Mouse (Mus musculus) intestine, postnatal 0 days (tissue): ENCODE measurements around the gene Olfr357. TPM values are rescaled to one million over a fixed set of nuclear protein-coding genes. Genes with fewer than 3 reads are reported as not detected.

Source experiments
- ATAC-seq: fragments of 200-750 bp; cut with Nextera tagmentation; 2 replicates; pipeline ENCODE4 v1.8.0; 2017; ENCODE audit warnings: mild to moderate bottlenecking, moderate TSS enrichment, moderate library complexity
- H3K27ac ChIP-seq: fragments of 300-500 bp; sonication (generic); 2 replicates; pipeline ENCODE4 v1.5.1; 2014; ENCODE audit warnings: mild to moderate bottlenecking, low read depth, low read length, moderate library complexity
- H3K27me3 ChIP-seq: fragments of 300-500 bp; sonication (generic); replicated peaks from 2 replicates; pipeline ENCODE4 v1.6.1; 2014; ENCODE audit warnings: low read length, mixed read lengths; ENCODE audit not compliant: control insufficient read depth, insufficient read depth
- H3K36me3 ChIP-seq: fragments of 300-500 bp; sonication (generic); 2 replicates; pipeline ENCODE4 v1.6.1; 2014; ENCODE audit warnings: mild to moderate bottlenecking, moderate library complexity; ENCODE audit not compliant: control insufficient read depth, insufficient read depth
- H3K4me1 ChIP-seq: fragments of 300-500 bp; sonication (generic); replicated peaks from 2 replicates; pipeline ENCODE4 v1.6.1; 2014; ENCODE audit warnings: antibody characterized with exemption, low read length, mixed read lengths; ENCODE audit not compliant: control insufficient read depth, insufficient read depth
- H3K4me2 ChIP-seq: fragments of 300-500 bp; sonication (generic); replicated peaks from 2 replicates; pipeline ENCODE4 v1.6.1; 2014; ENCODE audit warnings: low read depth, mild to moderate bottlenecking, moderate library complexity
- H3K4me3 ChIP-seq: fragments of 300-500 bp; sonication (generic); 2 replicates; pipeline ENCODE4 v1.5.1; 2014; ENCODE audit warnings: low read depth, low read length
- H3K9ac ChIP-seq: fragments of 300-500 bp; sonication (generic); 2 replicates; pipeline ENCODE4 v1.6.1; 2014; ENCODE audit warnings: mild to moderate bottlenecking, low read depth, low read length
- H3K9me3 ChIP-seq: fragments of 300-500 bp; sonication (generic); 2 replicates; pipeline ENCODE4 v1.6.1; 2016; ENCODE audit warnings: mixed run types; ENCODE audit not compliant: control insufficient read depth
- CTCF ChIP-seq: sonication (generic); IDR thresholded peaks from 2 replicates; pipeline ENCODE4 v1.5.1; 2016; ENCODE audit warnings: low read depth, mild to moderate bottlenecking, control low read depth, antibody characterized with exemption, moderate library complexity
- WGBS: fragments of 180-500 bp; shearing (Covaris S2); extraction: QIAGEN DNeasy Blood & Tissue Kit; methylation state at CpG from one replicate; pipeline ENCODE4 v1.1.7; 2014; 5-methylcytosine and 5-hydroxymethylcytosine counted together
- polyA plus RNA-seq: library from polyadenylated mRNA; unstranded; fragments of >200 nt; fragmentation: Nextera tagmentation; extraction: Ambion mirVana; gene quantifications from 2 replicates; pipeline ENCODE4 v1.2.1, GENCODE M21; 2015

The Olfr357 gene
- polyA plus RNA-seq: not detected in 2 replicates

DNA sequence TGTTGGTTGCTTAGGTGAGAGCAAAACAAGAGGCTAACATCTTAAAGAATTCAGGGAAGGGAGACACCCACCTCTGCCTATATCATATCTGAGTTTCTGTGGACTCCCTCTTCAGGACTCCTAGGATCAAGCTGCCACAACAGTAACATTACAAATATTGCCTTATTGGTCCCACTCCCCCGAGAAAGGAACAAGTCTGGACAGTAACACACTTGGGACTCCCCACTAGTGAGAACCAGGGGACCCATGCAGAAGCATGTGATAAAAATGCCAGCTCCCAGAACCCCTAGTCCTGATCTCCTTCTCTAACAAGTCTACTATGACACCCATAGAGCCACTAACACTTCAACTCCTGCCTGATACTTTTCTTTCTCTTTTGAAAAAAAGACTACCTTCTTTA is at the start of gene Olfr357:
Gene Olfr357, plus strand, starts transcription at position 301 of the 400 bp plus-strand sequence.
- Histone ChIP-seq H3K4me3 (no peak within 1 kb of the TSS), H3K27me3 (no peaks in the 10 kb centered on the region), H3K9me3 (no peaks in the 10 kb centered on the region), H3K36me3 (no peaks in the 10 kb centered on the region), H3K27ac (no peak within 1 kb of the TSS), H3K4me1 (no peaks in the 10 kb centered on the region), H3K9ac (no peak within 1 kb of the TSS), H3K4me2 (no peak within 1 kb of the TSS)
- ATAC-seq: no peak
- whole genome bisulfite sequencing: 56% methylated on average over 1 of the region's 1 CpGs
- no peak for TF ChIP-seq CTCF

DNA sequence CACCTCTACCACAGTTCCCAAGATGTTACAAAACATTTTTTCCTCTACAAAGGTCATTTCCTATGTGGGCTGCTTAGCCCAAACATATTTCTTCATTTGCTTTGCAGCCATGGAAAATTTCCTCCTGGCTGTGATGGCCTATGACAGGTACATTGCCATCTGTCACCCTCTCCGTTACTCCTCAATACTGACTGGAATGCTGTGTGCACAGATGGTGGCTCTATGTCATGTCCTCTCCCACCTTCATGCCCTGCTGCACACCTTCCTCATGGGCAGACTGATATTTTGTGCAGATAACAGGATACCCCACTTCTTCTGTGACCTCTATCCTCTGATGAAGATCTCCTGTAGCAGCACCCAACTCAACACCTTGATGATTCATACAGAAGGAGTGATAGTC is 3.4 kb downstream of the Olfr357 start:
- no peaks in the 10 kb centered on the region for H3K9me3 ChIP-seq
- H3K36me3 ChIP-seq: no peaks in the 10 kb centered on the region
- 77% methylated on average over 1 of the region's 1 CpGs for WGBS
- H3K4me2 ChIP-seq: no peak overlapping the region
- H3K27ac ChIP-seq: no peak overlapping the region
- TF ChIP-seq CTCF: no peak
- no peak for ATAC-seq
- no peaks in the 10 kb centered on the region for H3K4me1 ChIP-seq
- H3K27me3 ChIP-seq: no peaks in the 10 kb centered on the region
- H3K9ac ChIP-seq: no peak overlapping the region
- no peak overlapping the region for H3K4me3 ChIP-seq

DNA sequence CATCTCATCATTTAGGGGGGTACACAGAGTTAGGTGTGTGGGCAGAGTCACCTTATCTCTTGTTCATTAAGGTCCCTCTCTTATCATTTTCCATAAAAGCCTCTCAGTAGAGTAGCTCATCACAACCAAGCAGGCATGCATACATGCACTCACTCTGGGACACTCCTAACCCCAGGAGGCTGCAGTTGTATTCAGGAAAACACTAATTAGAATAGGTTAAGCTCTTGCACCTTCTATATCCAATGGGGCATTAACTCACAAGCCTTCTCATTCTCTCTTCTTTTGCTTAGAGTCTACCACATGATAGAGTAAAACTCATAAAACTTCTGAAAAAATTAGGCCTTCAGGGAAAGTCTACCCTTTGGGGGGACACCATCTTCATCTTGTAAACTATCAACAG is 15.6 kb downstream of the Olfr357 start, which contains the start of gene Olfr358:
Gene Olfr358, minus strand, starts transcription at position 101 of the 400 bp plus-strand sequence.
- H3K27ac ChIP-seq: no peak within 1 kb of the TSS
- H3K4me1 ChIP-seq: no peaks in the 10 kb centered on the region
- no peak within 1 kb of the TSS for H3K4me3 ChIP-seq
- H3K9me3 ChIP-seq: no peaks in the 10 kb centered on the region
- no peaks in the 10 kb centered on the region for H3K27me3 ChIP-seq
- H3K36me3 ChIP-seq: no peaks in the 10 kb centered on the region
- H3K4me2 ChIP-seq: no peak within 1 kb of the TSS
- no peak for ATAC-seq
- no peak within 1 kb of the TSS for H3K9ac ChIP-seq
- no peak for TF ChIP-seq CTCF

Other genes with a start within 250 kb of the Olfr357 start
- gene Olfr348, start 209.6 kb upstream of the Olfr357 start, polyA plus RNA-seq: not detected in 2 replicates
- gene Olfr50, start 203.3 kb upstream of the Olfr357 start, polyA plus RNA-seq: not detected in 2 replicates
- not detected in 2 replicates for gene Olfr3, start 176.8 kb upstream of the Olfr357 start, polyA plus RNA-seq
- gene Olfr350, start 147.5 kb upstream of the Olfr357 start, polyA plus RNA-seq: not detected in 2 replicates
- gene Olfr351, start 131.2 kb upstream of the Olfr357 start, polyA plus RNA-seq: not detected in 2 replicates
- not detected in 2 replicates for gene Olfr352, start 125.4 kb upstream of the Olfr357 start, polyA plus RNA-seq
- not detected in 2 replicates for gene Olfr353, start 100.9 kb upstream of the Olfr357 start, polyA plus RNA-seq
- not detected in 2 replicates for gene Olfr354, start 88.1 kb upstream of the Olfr357 start, polyA plus RNA-seq
- not detected in 2 replicates for gene Olfr355, start 64.9 kb upstream of the Olfr357 start, polyA plus RNA-seq
- gene Olfr356, start 56.7 kb upstream of the Olfr357 start, polyA plus RNA-seq: not detected in 2 replicates
- not detected in 2 replicates for gene Olfr358, start 15.5 kb downstream of the Olfr357 start, polyA plus RNA-seq
- not detected in 2 replicates for gene Olfr360, start 71.9 kb downstream of the Olfr357 start, polyA plus RNA-seq
- gene Olfr361, start 95.5 kb downstream of the Olfr357 start, polyA plus RNA-seq: not detected in 2 replicates
- gene Olfr362, start 124.1 kb downstream of the Olfr357 start, polyA plus RNA-seq: not detected in 2 replicates
- not detected in 2 replicates for gene Olfr364-ps1, start 145.5 kb downstream of the Olfr357 start, polyA plus RNA-seq
- gene Olfr365, start 194.4 kb downstream of the Olfr357 start, polyA plus RNA-seq: not detected in 2 replicates
- not detected in 2 replicates for gene Olfr366, start 217.7 kb downstream of the Olfr357 start, polyA plus RNA-seq